In genomic region chr11:102185677-102186076, GRCm38 (mm10) we compare ENCODE assay signal across 1 mouse cellular context.
TF ChIP-seq lines count a peak whose summit lies in the region.

No protein-coding gene starts in this region.

TF ChIP-seq in MEL, 35 proteins besides CTCF, POLR2A, EP300 and RAD21 (continued from another document):
- TF ChIP-seq GATA1 (IDR thresholded peaks at IDR 0.05; ENCODE audit: low read depth, low read length): peak; percentile 30; the same call in 1 of the 2 replicates
